Mouse (Mus musculus): ENCODE measurements at regions not wholly inside any gene's neighbourhood (a gene's known extent, or its start where the extent isn't known, plus 50 kb on each side); places are given as distances from the start of the nearest gene placed in this dataset.

- Histone ChIP-seq H3K9ac (ENCODE audit: control insufficient read depth, low read depth, low read length, poor library complexity, severe bottlenecking) (peak overlapping the region; percentile 61), H3K36me3 (ENCODE audit: control insufficient read depth in 1 of 2, insufficient read depth in 2 of 2, low read length in 2 of 2) (peaks cover 0 to 20% of the 10 kb centered on the region in 2 experiments; a peak in 2 of 4 replicates), H3K79me2 (ENCODE audit: control insufficient read depth, insufficient read depth, low read length, poor library complexity) (peaks cover 3% of the 10 kb centered on the region; the same call in 1 of the 2 replicates), H3K9me3 (replicated peaks; ENCODE audit: insufficient read depth, low read length) (no peaks in the 10 kb centered on the region), H3K4me3 (ENCODE audit: control insufficient read depth in 1 of 2, insufficient read depth in 1 of 2, low read depth in 2 of 2, low read length in 2 of 2) (peak overlapping the region; percentile 18 to 32), H3K4me1 (ENCODE audit: control insufficient read depth in 1 of 2, insufficient read depth in 2 of 2, low read length in 2 of 2) (peaks cover 8 to 25% of the 10 kb centered on the region in 2 experiments), H3K27ac (ENCODE audit: control insufficient read depth, low read depth, low read length) (peak overlapping the region; percentile 46), H3K27me3 (ENCODE audit: control insufficient read depth in 1 of 2, insufficient read depth in 2 of 2, low read length in 2 of 2) (no peaks in the 10 kb centered on the region)
- TF ChIP-seq SIN3A (IDR thresholded peaks at IDR 0.05; ENCODE audit: low read length), result peak; percentile 55
- 0 out of 2 replicates have a peak, but pooled peaks have one; percentile 49 for TF ChIP-seq RCOR1 (IDR thresholded peaks at IDR 0.05; ENCODE audit: low read depth, low read length)
- TF ChIP-seq MYB (IDR thresholded peaks at IDR 0.05; ENCODE audit: low read depth, low read length), result 0 out of 2 replicates have a peak, but pooled peaks have one; percentile 15
- TF ChIP-seq ETS1 (IDR thresholded peaks at IDR 0.05; ENCODE audit: low read depth, low read length), result peak; percentile 75
- TF ChIP-seq EP300 (IDR thresholded peaks at IDR 0.05; ENCODE audit: low read depth in 1 of 2, low read length in 2 of 2), result peak in 1 of 2 experiments; percentile 48; a peak in 1 of 4 replicates
- TF ChIP-seq ZNF384 (IDR thresholded peaks at IDR 0.05; ENCODE audit: low read depth, low read length), result peak; percentile 95
- TF ChIP-seq USF2 (IDR thresholded peaks at IDR 0.05; ENCODE audit: borderline replicate concordance in 1 of 2, insufficient read depth in 1 of 2, low read depth in 1 of 2, low read length in 2 of 2), result no peak
- TF ChIP-seq USF1 (IDR thresholded peaks at IDR 0.05; ENCODE audit: low read depth, low read length), result no peak
- DNase-seq (ENCODE audit: low read depth, low spot score), result peak; percentile 86
These were observed 192.9 kb upstream of the Hs6st1 start for GRCm38 (mm10) chr1:35875210-35875811.

- H3K4me1 ChIP-seq (ENCODE audit: control insufficient read depth in 1 of 2, insufficient read depth in 2 of 2, low read length in 2 of 2), result peaks cover 4 to 6% of the 10 kb centered on the region in 2 experiments
- no peaks in the 10 kb centered on the region for H3K27me3 ChIP-seq (ENCODE audit: control insufficient read depth in 1 of 2, insufficient read depth in 2 of 2, low read length in 2 of 2)
- peaks cover 0 to 9% of the 10 kb centered on the region in 2 experiments; a peak in 2 of 4 replicates for H3K36me3 ChIP-seq (ENCODE audit: control insufficient read depth in 1 of 2, insufficient read depth in 2 of 2, low read length in 2 of 2)
- no peak overlapping the region for H3K4me3 ChIP-seq (ENCODE audit: control insufficient read depth in 1 of 2, insufficient read depth in 1 of 2, low read depth in 2 of 2, low read length in 2 of 2)
- H3K27ac ChIP-seq (ENCODE audit: control insufficient read depth, low read depth, low read length), result no peak overlapping the region
- no peaks in the 10 kb centered on the region for H3K79me2 ChIP-seq (ENCODE audit: control insufficient read depth, insufficient read depth, low read length, poor library complexity)
- H3K9me3 ChIP-seq (replicated peaks; ENCODE audit: insufficient read depth, low read length), result no peaks in the 10 kb centered on the region
- H3K9ac ChIP-seq (ENCODE audit: control insufficient read depth, low read depth, low read length, poor library complexity, severe bottlenecking), result no peak overlapping the region
- TF ChIP-seq MAFK (IDR thresholded peaks at IDR 0.05; ENCODE audit: borderline replicate concordance, low read depth, low read length), result no peak
- no peak for TF ChIP-seq TCF12 (IDR thresholded peaks at IDR 0.05; ENCODE audit: low read depth, low read length)
- no peak for TF ChIP-seq POLR2A (IDR thresholded peaks at IDR 0.05; ENCODE audit: control insufficient read depth in 1 of 2, insufficient read depth in 1 of 2, low read depth in 1 of 2, low read length in 2 of 2, poor library complexity in 1 of 2)
- no peak for TF ChIP-seq GATA1 (IDR thresholded peaks at IDR 0.05; ENCODE audit: low read depth, low read length)
- no peak for TF ChIP-seq NELFE (IDR thresholded peaks at IDR 0.05; ENCODE audit: low read depth, low read length)
- TF ChIP-seq CHD1 (IDR thresholded peaks at IDR 0.05; ENCODE audit: low read depth, low read length), result no peak
- TF ChIP-seq ZKSCAN1 (IDR thresholded peaks at IDR 0.05; ENCODE audit: low read depth, low read length), result no peak
- TF ChIP-seq MEF2A (IDR thresholded peaks at IDR 0.05; ENCODE audit: extremely low read depth, insufficient replicate concordance, low read depth, low read length, poor library complexity, severe bottlenecking), result no peak
- no peak for TF ChIP-seq MAZ (IDR thresholded peaks at IDR 0.05; ENCODE audit: low read depth, low read length)
- no peak for TF ChIP-seq EP300 (IDR thresholded peaks at IDR 0.05; ENCODE audit: low read depth in 1 of 2, low read length in 2 of 2)
- TF ChIP-seq POLR2AphosphoS5 (IDR thresholded peaks at IDR 0.05; ENCODE audit: borderline replicate concordance, low read depth, low read length), result no peak
- TF ChIP-seq USF1 (IDR thresholded peaks at IDR 0.05; ENCODE audit: low read depth, low read length), result no peak
- no peak for TF ChIP-seq E2F4 (IDR thresholded peaks at IDR 0.05; ENCODE audit: borderline replicate concordance, low read depth, low read length)
- TF ChIP-seq ZNF384 (IDR thresholded peaks at IDR 0.05; ENCODE audit: low read depth, low read length), result no peak
- no peak for TF ChIP-seq JUND (IDR thresholded peaks at IDR 0.05; ENCODE audit: low read depth, low read length)
- TF ChIP-seq ZMIZ1 (IDR thresholded peaks at IDR 0.05; ENCODE audit: low read depth, low read length), result no peak
- TF ChIP-seq SMC3 (IDR thresholded peaks at IDR 0.05; ENCODE audit: low read depth, low read length), result no peak
- no peak for TF ChIP-seq RAD21 (IDR thresholded peaks at IDR 0.05; ENCODE audit: low read depth, low read length)
- no peak for TF ChIP-seq TAL1 (IDR thresholded peaks at IDR 0.05; ENCODE audit: low read length)
- no peak for DNase-seq (ENCODE audit: low read depth, low spot score)
These were observed 189.8 kb upstream of the Hs6st1 start for GRCm38 (mm10) chr1:35878426-35878825.
